Comparison of ENCODE assay signal across 35 mouse cellular contexts in genomic region chr8:105021954-105022353, GRCm38 (mm10). TPM values are rescaled to one million over a fixed set of nuclear protein-coding genes. Genes with fewer than 3 reads are reported as not detected.
DNase-seq lines count a peak whose midpoint lies in the region; ATAC-seq and TF ChIP-seq lines count a peak whose summit lies in the region.
"Had no signal": no experiment of that assay in that cellular context is flagged by ENCODE, and none has a peak within 500 bp of the region (broad histone marks: within the 10 kb centered on the region; RNA-seq: fewer than 3 reads in every experiment).

No protein-coding gene starts in this region.

- no peaks in the 10 kb centered on the region for H3K27me3 ChIP-seq in kidney, adult 2 months (replicated peaks; ENCODE audit: control insufficient read depth, insufficient read depth, low read length)
- no peaks in the 10 kb centered on the region for H3K27me3 ChIP-seq in liver, adult 2 months (ENCODE audit: control insufficient read depth, insufficient read depth, low read length)
- no peaks in the 10 kb centered on the region for H3K27me3 ChIP-seq in limb, embryonic 10.5 days (ENCODE audit: low read depth, poor library complexity, severe bottlenecking)
- H3K27me3 ChIP-seq in liver, embryonic 16.5 days (ENCODE audit: control insufficient read depth, insufficient read depth, low read depth, low read length), result no peaks in the 10 kb centered on the region
- H3K27me3 ChIP-seq: CH12.LX; embryonic facial prominence, embryonic 12.5 days; embryonic facial prominence, embryonic 15.5 days; heart, embryonic 13.5 days; hindbrain, embryonic 15.5 days had no signal

- no peak for TF ChIP-seq CTCF in kidney, adult 2 months (conservative IDR thresholded peaks at IDR 0.05; ENCODE audit: insufficient read depth, insufficient read length, low read depth, low read length)
- no peak for TF ChIP-seq CTCF in liver, adult 2 months (IDR thresholded peaks at IDR 0.05; ENCODE audit: low read depth, low read length)

- H3K4me1 ChIP-seq in kidney, adult 2 months (ENCODE audit: control insufficient read depth, insufficient read depth, low read length), result peaks cover 2% of the 10 kb centered on the region; the same call in 1 of the 2 replicates
- peaks cover 13% of the 10 kb centered on the region for H3K4me1 ChIP-seq in liver, adult 2 months (ENCODE audit: control insufficient read depth, insufficient read depth, low read length)
- no peaks in the 10 kb centered on the region for H3K4me1 ChIP-seq in limb, embryonic 10.5 days
- H3K4me1 ChIP-seq in liver, embryonic 16.5 days (ENCODE audit: control insufficient read depth, low read depth, low read length), result no peaks in the 10 kb centered on the region
- H3K4me1 ChIP-seq: embryonic facial prominence, embryonic 12.5 days; embryonic facial prominence, embryonic 15.5 days; heart, embryonic 10.5 days; heart, embryonic 13.5 days; hindbrain, embryonic 15.5 days had no signal

- H3K9ac ChIP-seq in liver, adult 2 months (ENCODE audit: low read depth, low read length), result no peak overlapping the region
- H3K9ac ChIP-seq in liver, embryonic 16.5 days (ENCODE audit: low read depth, low read length), result no peak overlapping the region
- H3K9ac ChIP-seq: embryonic facial prominence, embryonic 12.5 days; embryonic facial prominence, embryonic 15.5 days; forebrain, postnatal 0 days; heart, embryonic 13.5 days; hindbrain, embryonic 15.5 days had no signal

- H3K4me3 ChIP-seq in kidney, adult 2 months (ENCODE audit: insufficient read depth, low read depth, low read length), result no peak overlapping the region
- no peak overlapping the region for H3K4me3 ChIP-seq in liver, adult 2 months (ENCODE audit: insufficient read depth, low read depth, low read length)
- no peak overlapping the region for H3K4me3 ChIP-seq in limb, embryonic 10.5 days
- H3K4me3 ChIP-seq in liver, embryonic 16.5 days (ENCODE audit: low read depth, low read length), result no peak overlapping the region
- H3K4me3 ChIP-seq: embryonic facial prominence, embryonic 12.5 days; embryonic facial prominence, embryonic 15.5 days; gastrocnemius, adult 2 months; heart, embryonic 10.5 days; heart, embryonic 13.5 days; hindbrain, embryonic 15.5 days had no signal

- 59% methylated on average over 1 of the region's 1 CpGs for WGBS in kidney, adult 2 months
- 14% methylated on average over 1 of the region's 1 CpGs for WGBS in liver, adult 2 months
- 80% methylated on average over 1 of the region's 1 CpGs for WGBS in limb, embryonic 10.5 days
- WGBS in liver, embryonic 16.5 days (ENCODE audit: insufficient replicate concordance), result 55% methylated on average over 1 of the region's 1 CpGs

- H3K36me3 ChIP-seq in kidney, adult 2 months (ENCODE audit: control insufficient read depth, insufficient read depth, low read length), result no peaks in the 10 kb centered on the region
- H3K36me3 ChIP-seq in liver, adult 2 months (ENCODE audit: control insufficient read depth, insufficient read depth, low read length), result no peaks in the 10 kb centered on the region
- no peaks in the 10 kb centered on the region for H3K36me3 ChIP-seq in limb, embryonic 10.5 days
- H3K36me3 ChIP-seq in liver, embryonic 16.5 days (ENCODE audit: control insufficient read depth, insufficient read depth), result no peaks in the 10 kb centered on the region
- H3K36me3 ChIP-seq: embryonic facial prominence, embryonic 12.5 days; embryonic facial prominence, embryonic 15.5 days; G1E; heart, embryonic 10.5 days; heart, embryonic 13.5 days; hindbrain, embryonic 15.5 days had no signal

- peak; percentile 75 for ATAC-seq in liver, embryonic 16.5 days (ENCODE audit: low read depth)
- ATAC-seq: forebrain, embryonic 14.5 days; forebrain, postnatal 0 days; Patski had no signal

- H3K4me2 ChIP-seq in liver, embryonic 16.5 days (ENCODE audit: low read depth, low read length), result no peak overlapping the region
- H3K4me2 ChIP-seq: embryonic facial prominence, embryonic 12.5 days; embryonic facial prominence, embryonic 15.5 days; heart, embryonic 13.5 days; hindbrain, embryonic 15.5 days had no signal

- H3K27ac ChIP-seq in kidney, adult 2 months (ENCODE audit: insufficient read depth, low read depth, low read length), result peak overlapping the region; percentile 83
- peak overlapping the region; percentile 88 for H3K27ac ChIP-seq in liver, adult 2 months (replicated peaks; ENCODE audit: insufficient read depth, low read depth, low read length)
- no peak overlapping the region for H3K27ac ChIP-seq in limb, embryonic 10.5 days
- H3K27ac ChIP-seq in liver, embryonic 16.5 days (ENCODE audit: low read length), result no peak overlapping the region
- H3K27ac ChIP-seq: embryonic facial prominence, embryonic 12.5 days; embryonic facial prominence, embryonic 15.5 days; gastrocnemius, adult 2 months; heart, embryonic 10.5 days; heart, embryonic 13.5 days; hindbrain, embryonic 15.5 days had no signal

- TF ChIP-seq POLR2A in kidney, adult 2 months (IDR thresholded peaks at IDR 0.05; ENCODE audit: low read depth, low read length), result no peak
- TF ChIP-seq POLR2A in liver, adult 2 months (IDR thresholded peaks at IDR 0.05; ENCODE audit: extremely low read depth, insufficient read depth, low read length), result no peak

- DNase-seq in kidney, adult 2 months, result peak; percentile 67
- DNase-seq in kidney, postnatal 25 days, result no peak
- peak; percentile 93 for DNase-seq in liver, adult 2 months (ENCODE audit: extremely low read depth, low read depth, low spot score)
- DNase-seq in liver, result no peak
- DNase-seq in limb, embryonic 10.5 days (ENCODE audit: low spot score), result peak; percentile 12
- DNase-seq in right cerebral cortex, postnatal 10 days (ENCODE audit: low spot score in 2 of 2), result no peak
- DNase-seq: adrenal gland, postnatal 10 days; adrenal gland, postnatal 36 days; B cell, adult 2 months; cerebellum, adult 18-20 months; cerebellum, adult 9-11 months; cerebellum, postnatal 25 days; forebrain, postnatal 0 days; gastrocnemius, adult 2 months; gastrocnemius, postnatal 14 days; heart, adult 18-20 months; heart, postnatal 14 days; heart, postnatal 4 days had no signal

- no peaks in the 10 kb centered on the region for H3K79me2 ChIP-seq in liver, adult 2 months (ENCODE audit: control insufficient read depth, insufficient read depth, low read length)

- H3K9me3 ChIP-seq in limb, embryonic 10.5 days (replicated peaks), result no peaks in the 10 kb centered on the region
- H3K9me3 ChIP-seq in liver, embryonic 16.5 days (replicated peaks; ENCODE audit: control insufficient read depth, low read length), result no peaks in the 10 kb centered on the region
- H3K9me3 ChIP-seq: embryonic facial prominence, embryonic 12.5 days; embryonic facial prominence, embryonic 15.5 days; G1E; heart, embryonic 10.5 days; heart, embryonic 13.5 days; hindbrain, embryonic 15.5 days had no signal

RNA-seq across cellular contexts. Expression of gene Ces2h, which starts 21.3 kb away (rescaled TPM):
- 0.48 and 0.53 TPM in 2 replicates for polyA plus RNA-seq in kidney, adult 2 months (2012; rRNA removed)
- 0.07 and 0.18 TPM in 2 replicates for total RNA-seq in liver, adult 2 months (2014; rRNA removed)
- polyA plus RNA-seq in liver, adult 2 months (2012; rRNA removed), result 0.22 and 0.26 TPM in 2 replicates
- polyA plus RNA-seq in limb, embryonic 10.5 days (2016; fragmentation: Nextera tagmentation; extraction: Ambion mirVana), result not detected in 2 replicates
- not detected in 2 replicates for polyA plus RNA-seq in liver, embryonic 16.5 days (2015; fragmentation: Nextera tagmentation; extraction: Ambion mirVana)
- total RNA-seq: adrenal gland, adult 18-20 months; adrenal gland, postnatal 36 days; CH12.LX; common myeloid progenitor, adult 5-6 weeks; forebrain, postnatal 0 days; G1E; gastrocnemius, adult 2 months; gastrocnemius, postnatal 14 days; gastrocnemius, postnatal 4 days; heart, adult 18-20 months; heart, postnatal 14 days; heart, postnatal 4 days had no signal
- polyA plus RNA-seq: embryonic facial prominence, embryonic 12.5 days; embryonic facial prominence, embryonic 15.5 days; forebrain, embryonic 11.5 days; forebrain, embryonic 14.5 days; forebrain, postnatal 0 days; frontal cortex, adult 2 months; G1E; heart, embryonic 10.5 days; heart, embryonic 13.5 days; heart, embryonic 16.5 days; hindbrain, embryonic 11.5 days; hindbrain, embryonic 15.5 days; Patski had no signal

RNA-seq across cellular contexts. Expression of gene Ces3a, which starts 26.4 kb away (rescaled TPM):
- polyA plus RNA-seq in kidney, adult 2 months (2012; rRNA removed), result 0.09 and 0.14 TPM in 2 replicates
- total RNA-seq in liver, adult 2 months (2014; rRNA removed), result 819 and 925 TPM in 2 replicates
- polyA plus RNA-seq in liver, adult 2 months (2012; rRNA removed), result 768 and 1,045 TPM in 2 replicates
- not detected in 2 replicates for polyA plus RNA-seq in limb, embryonic 10.5 days (2016; fragmentation: Nextera tagmentation; extraction: Ambion mirVana)
- 0.71 and 0.83 TPM in 2 replicates for polyA plus RNA-seq in liver, embryonic 16.5 days (2015; fragmentation: Nextera tagmentation; extraction: Ambion mirVana)
- total RNA-seq: CH12.LX; common myeloid progenitor, adult 5-6 weeks; forebrain, postnatal 0 days; G1E; gastrocnemius, adult 2 months; gastrocnemius, postnatal 14 days; heart, adult 18-20 months; heart, postnatal 14 days; heart, postnatal 4 days had no signal
- polyA plus RNA-seq: embryonic facial prominence, embryonic 12.5 days; embryonic facial prominence, embryonic 15.5 days; forebrain, embryonic 11.5 days; forebrain, embryonic 14.5 days; forebrain, postnatal 0 days; frontal cortex, adult 2 months; G1E; heart, embryonic 10.5 days; heart, embryonic 13.5 days; heart, embryonic 16.5 days; hindbrain, embryonic 11.5 days; hindbrain, embryonic 15.5 days; Patski had no signal

Comparison
In these comparisons a context has a peak if more than half of its experiments do, and no peak if none do; other contexts are left out.
1. DNase-seq: peak in kidney, adult 2 months (single experiment), liver, adult 2 months (single experiment) and limb, embryonic 10.5 days (single experiment); none in kidney, postnatal 25 days (0 of 2), liver (single experiment) and right cerebral cortex, postnatal 10 days (0 of 2).
2. H3K27ac ChIP-seq: peak in kidney, adult 2 months (single experiment) and liver, adult 2 months (single experiment); none in limb, embryonic 10.5 days (single experiment) and liver, embryonic 16.5 days (single experiment).
3. RNA of gene Ces3a, which starts 26.4 kb away (polyA plus RNA-seq): 768 to 1,045 TPM in liver, adult 2 months; 0.71 to 0.83 TPM in liver, embryonic 16.5 days, 0.09 to 0.14 TPM in kidney, adult 2 months and not detected in limb, embryonic 10.5 days; every median in the first group is over 100 times any median in the second.